8 mouse cellular contexts compared by ENCODE assay signal in the genomic region with DNA sequence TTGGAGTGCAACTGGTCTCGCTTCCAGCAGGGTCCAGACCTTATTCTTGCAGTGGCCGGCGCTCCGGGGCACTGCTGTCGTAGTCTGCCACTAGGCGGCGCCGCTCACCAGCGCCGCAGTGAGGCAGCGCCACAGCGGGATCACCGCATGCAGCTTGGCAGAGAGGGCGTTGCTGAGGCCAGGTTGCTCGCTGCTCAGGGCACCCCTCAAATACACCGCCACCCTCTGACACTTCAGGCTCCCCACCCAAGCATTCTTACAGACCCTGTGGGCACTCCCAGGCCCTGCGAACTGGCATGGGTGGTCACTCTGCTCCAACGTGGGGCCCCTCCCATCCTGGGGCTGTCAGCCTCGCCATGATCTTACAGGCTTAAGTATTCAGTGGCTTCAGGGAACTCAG. TPM values are rescaled to one million over a fixed set of nuclear protein-coding genes. Genes with fewer than 3 reads are reported as not detected.
DNase-seq lines count a peak whose midpoint lies in the region; ATAC-seq and TF ChIP-seq lines count a peak whose summit lies in the region.

No protein-coding gene starts in this region.

- no peak overlapping the region for H3K27ac ChIP-seq in forebrain, embryonic 14.5 days (ENCODE audit: low read depth, low read length)
- peak overlapping the region; percentile 29; the same call in 1 of the 2 replicates for H3K27ac ChIP-seq in layer of hippocampus, adult 2 months
- H3K27ac ChIP-seq in lung, embryonic 15.5 days: no peak overlapping the region
- H3K27ac ChIP-seq in olfactory bulb, adult 2 months (ENCODE audit: insufficient read depth, low read depth, low read length): no peak overlapping the region

- peak; percentile 38; the same call in 1 of the 2 replicates for TF ChIP-seq CTCF in G1E (IDR thresholded peaks at IDR 0.05; ENCODE audit: low read depth, low read length)
- peak; percentile 98 for TF ChIP-seq CTCF in layer of hippocampus, adult 2 months (conservative IDR thresholded peaks at IDR 0.05)
- peak; percentile 98 for TF ChIP-seq CTCF in olfactory bulb, adult 2 months (IDR thresholded peaks at IDR 0.05; ENCODE audit: insufficient read depth, low read depth, low read length)

- peak overlapping the region; percentile 50; the same call in 1 of the 2 replicates for H3K4me3 ChIP-seq in G1E (ENCODE audit: low read depth, low read length)
- peak overlapping the region; percentile 32 for H3K4me3 ChIP-seq in forebrain, embryonic 14.5 days (ENCODE audit: low read depth, low read length)
- peak overlapping the region; percentile 60 for H3K4me3 ChIP-seq in layer of hippocampus, adult 2 months
- peak overlapping the region; percentile 45 for H3K4me3 ChIP-seq in lung, embryonic 15.5 days
- H3K4me3 ChIP-seq in olfactory bulb, adult 2 months (ENCODE audit: insufficient read depth, low read depth, low read length): peak overlapping the region; percentile 42

- peaks cover 28% of the 10 kb centered on the region for H3K27me3 ChIP-seq in G1E (ENCODE audit: insufficient read depth, low read length)
- H3K27me3 ChIP-seq in forebrain, embryonic 14.5 days (replicated peaks; ENCODE audit: control insufficient read depth, insufficient read depth, low read length): no peaks in the 10 kb centered on the region
- no peaks in the 10 kb centered on the region; the same call in 1 of the 2 replicates for H3K27me3 ChIP-seq in lung, embryonic 15.5 days

- no peaks in the 10 kb centered on the region for H3K36me3 ChIP-seq in G1E (replicated peaks)
- H3K36me3 ChIP-seq in forebrain, embryonic 14.5 days (ENCODE audit: control insufficient read depth, insufficient read depth, low read length): no peaks in the 10 kb centered on the region
- H3K36me3 ChIP-seq in lung, embryonic 15.5 days: no peaks in the 10 kb centered on the region

- ATAC-seq in G1E (ENCODE audit: extremely low read depth, insufficient number of reproducible peaks, low FRiP score, poor library complexity, severe bottlenecking): no peak
- peak; percentile 96 for ATAC-seq in forebrain, embryonic 14.5 days
- peak; percentile 87 for ATAC-seq in lung, embryonic 15.5 days (ENCODE audit: borderline replicate concordance, extremely low read depth, low FRiP score, low TSS enrichment)

- peaks cover 36% of the 10 kb centered on the region for H3K4me1 ChIP-seq in G1E (ENCODE audit: insufficient read depth, low read depth, low read length)
- no peaks in the 10 kb centered on the region for H3K4me1 ChIP-seq in forebrain, embryonic 14.5 days (ENCODE audit: control insufficient read depth, insufficient read depth, low read length)
- peaks cover 31% of the 10 kb centered on the region for H3K4me1 ChIP-seq in lung, embryonic 15.5 days
- peaks cover under 1% of the 10 kb centered on the region; the same call in 1 of the 2 replicates for H3K4me1 ChIP-seq in olfactory bulb, adult 2 months (ENCODE audit: control insufficient read depth, insufficient read depth, low read length)

- H3K4me2 ChIP-seq in forebrain, embryonic 14.5 days (ENCODE audit: low read length): peak overlapping the region; percentile 75
- peak overlapping the region; percentile 89 for H3K4me2 ChIP-seq in lung, embryonic 15.5 days

- no peaks in the 10 kb centered on the region for H3K9me3 ChIP-seq in G1E (replicated peaks)
- no peaks in the 10 kb centered on the region for H3K9me3 ChIP-seq in forebrain, embryonic 14.5 days (replicated peaks; ENCODE audit: control insufficient read depth, low read length)
- H3K9me3 ChIP-seq in lung, embryonic 15.5 days: no peaks in the 10 kb centered on the region

- no peak for DNase-seq in G1E (ENCODE audit: low spot score)
- peak; percentile 83 to 94 for DNase-seq in cerebellum, adult 18-20 months
- DNase-seq in forebrain, embryonic 14.5 days (ENCODE audit: low spot score): peak; percentile 86
- DNase-seq in heart, postnatal 25 days (ENCODE audit: low spot score): peak; percentile 62
- peak; percentile 60 to 76 for DNase-seq in layer of hippocampus, adult 2 months (ENCODE audit: low spot score in 2 of 2)
- DNase-seq in thymus, postnatal 0 days (ENCODE audit: low spot score): peak; percentile 78

- no peak for TF ChIP-seq POLR2A in olfactory bulb, adult 2 months (IDR thresholded peaks at IDR 0.05; ENCODE audit: insufficient read depth, low read depth, low read length)

- WGBS in forebrain, embryonic 14.5 days: under 1% methylated on average over 19 of the region's 19 CpGs
- WGBS in lung, embryonic 15.5 days: under 1% methylated on average over 19 of the region's 19 CpGs
- WGBS in olfactory bulb, adult 2 months: under 1% methylated on average over 19 of the region's 19 CpGs

- peak overlapping the region; percentile 58 for H3K9ac ChIP-seq in forebrain, embryonic 14.5 days (ENCODE audit: low read length)
- H3K9ac ChIP-seq in lung, embryonic 15.5 days: peak overlapping the region; percentile 53

- intact Hi-C loops in heart, postnatal 25 days (cut with DNase I): loop anchor here (2.0 to 5.0 kb wide), 3 partner anchors 35 to 211 kb away; no protein-coding TSS in a partner anchor

RNA-seq across cellular contexts. Expression of gene Rab6b, which starts 19.3 kb away (rescaled TPM):
- total RNA-seq in G1E (2014; fragmentation: Nextera tagmentation) (not detected in 2 replicates), G1E (2017) (0.06 and 0.16 TPM in 2 replicates)
- not detected in 2 replicates for polyA plus RNA-seq in G1E (2012)
- 32.5 and 40.5 TPM in 2 replicates for polyA plus RNA-seq in forebrain, embryonic 14.5 days (2014; fragmentation: Nextera tagmentation; extraction: Ambion mirVana)
- 1 to 10 TPM; 2.1 to 3.0 TPM for total RNA-seq in heart, postnatal 25 days (2021)
- 100 to 1,000 TPM; 429 to 449 TPM for total RNA-seq in layer of hippocampus, adult 2 months (2021)
- polyA plus RNA-seq in lung, embryonic 15.5 days (2015; fragmentation: Nextera tagmentation; extraction: Ambion mirVana): 3.8 and 4.3 TPM in 2 replicates
- polyA plus RNA-seq in olfactory bulb, adult 2 months (2012; ENCODE audit: insufficient read depth, insufficient read length, low replicate concordance, missing spikeins): 122 and 448 TPM in 2 replicates
- 4.3 and 5.3 TPM in 2 replicates for polyA plus RNA-seq in thymus, postnatal 0 days (2015; fragmentation: Nextera tagmentation; extraction: Ambion mirVana)

Comparison
In these comparisons a context has a peak if more than half of its experiments do, and no peak if none do; other contexts are left out.
1. CTCF ChIP-seq: peak in every context shown above with its lines; median percentile 98 in layer of hippocampus, adult 2 months; 98 in olfactory bulb, adult 2 months; 38 in G1E.